Mouse (Mus musculus) urinary bladder, postnatal 36 days (tissue): Measurements from ENCODE around the gene Wfdc2.
"Not testable (repeated sequence)": the region's sequence is repeated elsewhere in the genome, so short reads cannot be mapped to it uniquely, and the experiment has no call there.

Source experiments
- DNase-seq, 2 experiments: peaks; one replicate each; pipeline ENCODE4 v3.0.0; 2022; ENCODE audit warnings: low spot score in 2 of 2, mixed read lengths in 1 of 2

The Wfdc2 gene

DNA sequence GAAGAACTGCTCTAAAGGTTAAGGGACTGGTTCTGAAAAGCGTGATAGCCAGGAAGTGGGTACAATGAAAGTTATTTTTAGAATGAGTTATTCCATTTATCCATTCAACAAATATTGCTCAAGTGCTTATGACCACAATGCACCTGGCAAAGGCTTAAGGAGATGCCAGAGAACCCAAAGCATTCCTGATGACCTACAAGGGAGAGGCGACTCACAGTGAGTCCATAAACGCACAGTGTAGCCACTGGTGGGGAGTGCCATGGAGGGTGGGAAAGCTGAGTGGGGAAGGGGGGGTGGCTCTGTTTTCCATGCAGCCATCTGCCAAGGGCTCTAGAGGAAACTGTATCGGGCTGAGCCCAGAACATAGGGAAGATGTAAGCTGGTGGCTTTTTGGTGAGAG is 12.9 kb upstream of the Wfdc2 start:
- no peak for DNase-seq

DNA sequence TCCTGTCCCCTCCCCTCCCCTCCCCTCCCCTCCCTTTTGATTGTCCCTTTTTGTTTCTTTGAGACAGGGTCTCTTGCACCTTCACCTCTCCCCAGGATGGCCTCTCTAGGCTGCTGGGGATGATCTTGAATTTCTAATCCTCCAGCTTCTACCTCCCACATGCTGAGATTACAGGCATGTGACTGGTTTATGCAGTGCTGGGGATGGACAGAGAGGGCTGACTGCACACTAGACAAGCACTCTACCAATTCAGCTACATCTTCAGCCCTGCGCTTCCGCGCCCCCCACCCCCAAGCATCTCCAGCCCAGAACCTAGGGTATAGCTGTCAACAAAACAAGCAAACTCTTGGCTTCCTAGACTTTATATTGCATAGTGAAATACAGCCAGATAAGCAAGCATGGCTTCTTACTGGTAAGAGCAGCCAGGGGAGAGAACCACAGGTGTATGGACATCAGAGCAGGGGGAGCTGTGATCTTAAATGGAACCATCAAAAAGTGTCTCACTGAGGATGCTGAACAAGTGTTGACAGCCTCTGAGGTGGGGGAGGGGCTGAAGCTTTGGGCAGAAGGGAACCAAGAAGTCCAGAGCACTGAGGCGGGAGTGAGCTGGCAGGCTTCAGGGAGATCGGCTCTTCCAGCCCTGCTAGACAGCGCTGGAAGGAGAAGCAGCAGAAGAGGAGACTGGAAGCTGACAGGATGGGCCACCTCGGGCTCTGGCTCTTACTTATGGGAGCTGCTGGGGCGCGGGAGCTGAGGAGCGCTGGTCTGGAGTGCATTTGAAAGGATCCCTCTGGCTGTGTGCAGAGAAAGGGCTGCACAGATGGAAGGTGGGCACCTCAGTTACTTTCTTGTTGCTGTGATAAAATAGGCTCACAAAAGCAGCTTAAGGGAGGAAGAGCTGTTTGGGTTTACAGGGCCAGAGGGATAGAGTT is 12.0 kb upstream of the Wfdc2 start:
- no peak for DNase-seq

DNA sequence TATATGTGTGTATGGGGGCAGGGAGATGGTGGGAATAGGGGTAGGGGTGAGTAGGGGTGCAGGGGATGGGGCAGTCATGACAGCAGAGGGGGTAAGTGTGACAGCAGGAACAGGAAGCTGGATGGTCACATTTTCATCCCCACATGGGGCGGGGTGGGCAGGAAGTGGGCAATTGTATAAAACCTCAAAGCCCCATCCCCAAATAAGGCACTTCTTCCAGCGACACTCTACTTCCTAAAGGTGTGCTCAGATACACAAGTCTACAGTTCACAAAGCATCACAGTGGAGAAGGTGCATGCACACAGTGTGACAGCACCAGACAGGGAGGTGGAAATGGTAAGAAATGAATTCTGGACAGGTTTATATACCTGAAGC is 11.3 kb upstream of the Wfdc2 start:
- DNase-seq, result no peak

DNA sequence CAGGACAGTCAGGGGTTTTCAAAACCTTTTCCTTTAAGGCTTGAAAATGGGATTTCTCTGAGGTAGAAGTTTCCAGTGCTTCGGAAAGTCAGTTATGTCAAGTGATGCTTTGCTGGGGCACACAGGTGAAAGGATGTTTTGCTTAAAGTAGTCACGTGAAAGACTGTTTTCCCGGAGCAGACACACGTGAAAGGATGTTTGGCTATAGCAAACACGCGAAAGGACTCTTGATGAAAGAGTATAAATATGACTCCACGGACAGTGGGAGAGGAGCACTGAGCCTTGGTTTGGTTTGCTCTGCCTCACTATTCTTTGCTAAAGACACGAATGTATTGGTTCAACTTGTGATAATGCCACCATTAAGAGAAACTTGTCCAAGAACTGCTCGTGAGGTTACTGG is 10.7 kb upstream of the Wfdc2 start:
- DNase-seq, result no peak

DNA sequence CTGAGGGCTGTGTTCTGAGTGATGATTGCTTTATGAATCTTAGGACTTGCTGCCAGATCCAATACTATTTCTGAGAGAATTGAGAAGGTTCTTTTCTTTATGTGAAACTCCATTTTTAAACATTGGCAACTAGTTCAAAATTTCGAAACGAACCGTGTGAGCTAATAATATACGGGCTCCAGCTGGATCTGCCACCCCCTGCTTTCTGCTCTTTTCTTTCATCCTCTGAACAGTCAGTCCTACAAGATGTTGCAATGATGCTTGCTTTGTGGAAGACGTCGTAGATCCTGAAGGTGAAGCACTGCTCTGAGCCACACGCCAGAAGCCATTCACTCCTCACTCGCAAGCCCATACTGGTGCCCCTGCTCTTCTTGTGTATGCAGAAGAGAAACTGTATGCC is 3.8 kb upstream of the Wfdc2 start:
- DNase-seq, result no peak

DNA sequence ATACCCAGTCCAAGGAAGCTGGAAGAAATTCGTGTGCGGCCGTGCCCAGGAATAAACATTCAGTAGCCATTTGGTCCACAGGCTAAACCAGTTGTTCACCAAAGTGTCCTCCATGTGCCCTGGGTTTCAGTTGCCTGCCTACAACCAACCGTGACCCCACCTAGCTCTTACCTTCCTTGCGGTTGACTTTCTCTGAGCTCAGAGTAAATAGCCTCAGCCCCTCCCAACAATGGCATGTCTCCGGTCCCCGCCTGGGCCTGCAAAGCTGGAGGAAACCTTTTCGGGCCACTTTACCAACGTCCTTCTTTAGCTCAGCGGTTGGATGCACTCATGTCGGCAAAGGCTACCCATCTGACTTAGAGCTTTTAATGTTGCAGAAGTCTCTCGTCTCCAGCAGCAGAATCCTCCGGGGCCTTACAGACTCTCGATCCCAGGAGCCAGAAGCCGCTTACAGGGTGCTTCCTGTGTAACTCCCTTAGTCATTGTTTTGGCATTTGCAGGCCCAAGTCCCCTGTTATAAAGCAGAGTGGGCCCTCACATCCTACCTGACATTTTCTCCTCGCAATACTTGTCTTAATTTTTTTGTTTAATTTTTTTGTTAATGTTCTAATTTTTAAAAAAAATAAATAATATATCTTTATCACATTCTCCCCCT is 3.1 kb upstream of the Wfdc2 start:
- peak; percentile 34 to 59 for DNase-seq

DNA sequence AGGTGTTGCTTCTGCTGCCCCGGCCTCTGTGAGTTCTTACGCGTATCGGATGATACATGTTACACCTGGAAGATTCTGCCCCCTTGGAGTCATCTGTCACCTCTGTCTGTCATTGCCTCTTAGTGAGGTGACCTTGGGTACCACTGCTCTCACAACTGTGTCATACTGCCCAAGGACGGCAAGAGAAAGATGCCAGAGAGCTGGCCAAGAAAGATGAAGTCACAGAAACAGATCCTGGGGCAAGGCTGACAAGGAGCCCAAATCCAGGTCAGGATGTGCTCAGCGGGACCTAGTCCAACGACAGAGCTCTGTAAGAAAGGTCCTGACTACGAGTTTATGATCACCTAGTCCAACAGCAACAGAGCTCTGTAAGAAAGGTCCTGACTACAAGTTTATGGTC is 2.1 kb upstream of the Wfdc2 start:
- DNase-seq, result no peak

DNA sequence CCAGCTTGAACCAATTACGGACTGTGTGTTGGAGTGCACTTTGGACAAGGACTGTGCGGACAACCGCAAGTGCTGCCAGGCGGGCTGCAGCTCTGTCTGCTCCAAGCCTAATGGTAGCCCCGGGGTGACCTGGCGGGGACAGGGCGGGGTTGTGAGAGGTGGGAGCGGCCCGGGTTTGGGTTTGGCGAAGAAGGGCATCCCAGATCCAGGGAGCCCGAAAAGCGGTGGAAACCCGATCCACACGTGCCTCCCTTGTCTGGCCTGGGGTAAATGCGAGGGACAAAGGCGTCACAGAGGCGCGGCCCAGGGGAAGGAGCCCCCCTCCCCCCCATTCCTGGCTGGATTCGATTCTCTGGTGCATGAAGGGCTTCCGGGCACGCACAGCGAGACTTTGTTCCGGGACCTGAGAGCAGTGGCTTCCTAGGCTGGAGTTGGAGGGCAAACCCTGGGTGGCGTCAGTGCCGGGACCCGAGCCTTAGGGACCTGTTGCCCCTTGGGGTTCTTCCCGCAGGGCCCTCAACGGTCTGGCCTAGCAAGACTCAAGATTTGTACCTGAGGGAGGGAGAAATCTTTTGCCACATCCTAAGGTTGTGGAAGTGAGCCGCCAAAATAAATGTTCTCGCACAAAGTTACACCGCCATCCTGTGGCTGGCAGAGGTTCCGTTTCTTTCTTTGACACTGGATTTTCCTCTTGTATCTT is 1.3 kb downstream of the Wfdc2 start:
- DNase-seq, result peak; percentile 39 to 52

DNA sequence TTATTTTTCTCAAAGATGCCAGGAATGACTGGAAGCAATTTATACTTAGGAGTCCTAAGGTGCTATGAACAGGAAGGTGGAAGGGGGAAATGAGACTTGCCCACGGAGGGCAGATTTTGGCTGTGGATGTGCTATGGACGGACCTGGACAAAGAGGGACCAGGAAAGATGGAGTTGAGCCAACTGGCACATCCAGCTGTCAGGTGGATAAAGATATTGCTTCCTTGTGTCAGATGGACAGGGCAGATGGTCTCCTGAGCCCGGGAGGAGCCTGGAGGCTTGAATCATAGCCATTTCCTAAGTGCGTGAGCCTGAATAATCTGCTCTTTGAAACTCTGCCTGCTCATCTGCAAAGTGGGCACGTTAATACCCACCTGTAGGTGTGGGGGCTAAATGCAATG is 2.1 kb downstream of the Wfdc2 start:
- no peak for DNase-seq

DNA sequence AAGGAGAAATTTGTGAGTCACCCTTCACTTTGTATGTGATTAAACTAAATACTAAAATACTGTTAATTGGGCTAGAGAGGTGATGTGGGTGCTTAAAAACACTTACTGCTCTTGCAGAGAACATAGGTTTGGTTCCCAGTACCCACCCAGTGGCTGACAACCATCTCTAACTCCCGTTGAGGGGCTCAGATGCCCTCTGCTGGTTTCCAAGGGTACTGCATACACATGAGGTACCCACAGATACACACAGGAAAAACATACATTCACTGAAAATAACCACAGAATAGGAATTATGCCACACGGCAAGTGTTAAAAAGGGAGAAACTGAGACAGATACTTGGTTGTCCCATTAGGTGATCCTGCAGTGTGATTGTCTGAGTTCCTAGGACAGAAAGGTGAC is 4.8 kb downstream of the Wfdc2 start:
- no peak for DNase-seq

DNA sequence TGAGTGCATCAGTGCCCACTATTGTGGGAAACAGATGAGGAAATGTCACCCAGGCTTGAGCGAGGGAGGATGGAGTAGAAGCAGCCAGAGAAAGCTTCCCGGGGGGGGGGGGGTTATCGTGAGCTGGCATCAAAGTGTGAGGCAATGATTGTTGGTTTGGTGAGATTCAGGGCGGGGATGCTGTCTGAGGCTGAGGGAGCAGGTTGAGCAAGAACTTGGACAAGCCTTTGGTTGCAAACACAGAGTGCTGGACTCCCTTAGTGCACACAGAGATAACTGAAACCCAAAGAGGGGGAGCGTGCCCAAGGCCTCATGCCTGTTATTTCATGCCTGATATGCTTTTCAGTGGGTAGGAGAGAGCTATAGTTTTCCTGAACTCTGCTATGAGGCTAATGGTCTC is 5.2 kb downstream of the Wfdc2 start:
- peak; percentile 38 to 63 for DNase-seq

DNA sequence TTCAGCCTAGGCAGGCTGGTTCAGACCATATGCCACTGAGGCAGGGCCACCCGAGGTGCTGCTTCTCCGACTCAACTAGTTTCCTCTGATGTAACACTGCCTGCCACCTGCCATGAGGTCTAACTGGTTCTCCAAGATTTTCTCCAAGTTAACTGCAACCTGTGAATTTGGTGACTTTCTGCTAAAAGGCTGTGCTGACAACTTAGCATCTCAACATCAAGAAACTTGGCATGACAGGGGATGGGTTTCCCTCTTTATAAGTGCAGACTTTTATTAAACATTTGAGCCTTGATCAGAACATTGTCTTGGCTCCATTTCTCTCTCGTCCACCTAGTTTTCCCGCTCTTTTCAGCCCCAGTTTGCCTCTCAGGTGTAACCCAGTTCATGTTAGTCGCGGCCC is 11.1 kb downstream of the Wfdc2 start, which contains the start of gene Spint3:
Gene Spint3 (minus strand): TSS at position 101 of the 400 bp plus-strand sequence.
- not testable (repeated sequence) for DNase-seq

DNA sequence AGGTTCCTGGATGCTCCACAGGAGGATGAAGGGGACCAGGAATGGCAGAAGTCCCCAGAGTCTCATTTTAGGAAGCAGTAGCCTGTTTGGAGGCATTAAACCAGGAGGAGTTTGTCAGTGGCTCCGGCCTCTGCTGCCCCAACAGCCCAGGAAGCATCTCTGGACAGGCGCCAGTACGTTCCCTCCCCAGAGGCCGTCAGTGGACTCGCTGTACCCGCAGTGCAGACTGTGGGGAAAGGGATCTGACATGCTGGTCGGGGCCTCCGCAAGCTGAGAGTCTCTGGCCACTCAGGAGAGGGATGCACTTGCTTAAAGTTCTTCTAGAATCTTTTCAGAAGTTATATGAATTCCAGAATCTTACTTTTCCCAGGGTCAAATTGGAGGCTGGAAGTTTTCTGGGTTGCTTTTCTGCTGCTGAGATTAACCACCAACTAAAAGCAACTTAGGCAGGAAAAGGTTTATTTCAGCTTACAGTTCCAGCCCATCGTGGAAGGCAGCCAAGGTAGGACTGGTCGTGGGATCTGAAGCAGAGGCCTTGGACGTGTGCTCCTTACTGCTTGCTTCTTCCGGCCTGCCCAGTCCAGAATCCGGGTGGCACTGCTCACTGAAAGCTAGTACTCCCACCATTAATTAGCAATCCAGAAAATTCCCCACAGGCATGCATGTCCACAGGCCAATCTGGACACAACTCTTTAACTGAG is 23.0 kb downstream of the Wfdc2 start, which contains the start of gene Wfdc6a:
Gene Wfdc6a (minus strand): TSS at position 423 of the 701 bp plus-strand sequence.
- peak in 1 of 2 experiments; percentile 19 for DNase-seq

DNA sequence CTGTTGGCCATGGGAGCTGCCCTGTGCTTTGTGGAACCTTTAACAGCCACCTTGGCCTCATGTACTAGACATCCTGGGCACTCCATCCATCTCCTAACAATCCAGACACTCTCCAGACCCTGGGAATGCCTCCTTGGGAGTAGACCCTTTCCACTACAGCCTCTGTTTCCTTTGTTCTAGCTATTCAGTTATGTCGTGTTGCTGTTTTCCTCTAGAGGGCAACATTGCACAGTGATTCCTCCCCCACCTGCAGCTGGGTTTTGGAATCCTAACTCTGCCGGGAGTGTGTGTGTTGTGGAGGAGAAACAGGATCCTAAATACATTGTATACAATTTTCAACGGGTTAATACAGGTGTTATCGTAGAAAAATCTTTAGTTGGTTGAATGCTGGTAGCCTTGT is 29.8 kb downstream of the Wfdc2 start:
- DNase-seq, result no peak

DNA sequence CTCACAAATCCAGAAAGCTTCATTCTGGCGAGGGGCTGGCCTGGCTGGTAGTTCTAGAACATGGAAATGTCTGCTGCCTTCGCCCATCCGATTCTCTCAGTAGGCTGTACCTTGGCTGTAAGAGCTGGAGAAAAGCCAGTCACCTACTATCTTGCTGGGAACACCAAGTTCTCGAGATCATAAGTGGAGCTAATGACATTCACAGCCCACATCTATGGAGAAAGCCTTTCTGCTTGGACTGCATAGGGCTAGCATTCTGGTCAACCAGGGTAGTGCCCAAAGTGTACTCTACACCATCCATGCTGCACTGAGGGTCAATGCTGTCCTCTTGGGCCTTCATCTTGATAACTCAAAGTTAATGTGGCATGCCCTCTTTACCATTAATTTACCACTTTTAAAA is 31.3 kb downstream of the Wfdc2 start, which contains the start of gene Eppin:
Gene Eppin (minus strand): TSS at position 101 of the 400 bp plus-strand sequence.
- DNase-seq, result no peak

DNA sequence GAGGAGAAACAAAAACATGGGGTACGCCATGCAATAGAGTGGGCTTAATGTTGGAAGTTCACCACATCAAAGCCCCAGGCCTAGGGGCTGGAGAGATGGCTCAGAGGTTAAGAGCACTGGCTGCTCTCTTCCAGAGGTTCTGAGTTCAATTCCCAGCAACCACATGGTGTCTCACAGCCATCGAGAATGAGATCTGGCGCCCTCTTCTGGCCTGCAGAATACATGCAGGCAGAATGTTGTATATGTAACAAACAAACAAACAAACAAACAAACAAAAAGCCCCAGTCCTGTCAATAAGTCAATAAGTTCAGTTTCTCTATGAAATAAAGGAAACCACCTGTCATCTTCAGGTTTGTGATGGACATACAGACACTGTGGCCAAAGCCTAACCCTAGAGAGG is 38.0 kb downstream of the Wfdc2 start:
- no peak for DNase-seq

DNA sequence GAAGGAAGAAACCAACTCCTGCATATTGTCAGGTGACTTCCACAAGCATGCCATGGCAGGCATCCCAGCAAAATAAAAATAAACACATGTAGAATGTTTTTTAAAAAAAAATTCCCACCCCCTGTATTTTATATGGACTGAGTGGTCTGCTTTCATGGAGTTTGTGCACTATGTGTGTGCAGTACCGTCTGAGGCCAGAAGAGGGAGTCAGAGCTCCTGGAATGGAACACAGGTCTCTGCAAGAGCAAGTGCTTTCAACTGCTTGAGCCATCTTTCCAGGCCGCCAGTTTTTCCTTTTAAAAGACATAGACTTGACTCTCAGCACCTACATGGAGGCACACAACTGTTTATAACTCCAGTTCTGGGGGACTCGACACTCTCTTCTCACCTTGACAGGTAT is 41.3 kb downstream of the Wfdc2 start:
- no peak for DNase-seq

DNA sequence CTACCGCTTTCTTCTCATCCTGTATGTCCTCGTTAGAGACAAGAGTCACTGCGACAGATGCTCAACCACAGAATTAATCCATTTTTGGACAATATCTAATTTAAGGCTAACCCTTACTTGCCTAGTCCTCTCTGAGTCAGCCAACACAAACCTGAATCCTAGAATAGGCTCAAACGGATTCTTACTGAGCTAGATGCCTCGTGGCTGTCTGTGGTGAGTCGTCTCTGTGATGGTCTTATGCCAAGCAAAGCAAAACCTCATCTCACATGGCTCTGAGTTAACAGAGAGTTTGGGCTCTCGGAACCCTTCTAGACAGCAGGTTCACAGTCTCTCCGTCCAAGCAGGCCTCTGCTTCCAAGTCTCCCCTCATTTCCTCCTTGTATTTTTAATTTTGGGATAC is 42.2 kb downstream of the Wfdc2 start:
- no peak for DNase-seq

DNA sequence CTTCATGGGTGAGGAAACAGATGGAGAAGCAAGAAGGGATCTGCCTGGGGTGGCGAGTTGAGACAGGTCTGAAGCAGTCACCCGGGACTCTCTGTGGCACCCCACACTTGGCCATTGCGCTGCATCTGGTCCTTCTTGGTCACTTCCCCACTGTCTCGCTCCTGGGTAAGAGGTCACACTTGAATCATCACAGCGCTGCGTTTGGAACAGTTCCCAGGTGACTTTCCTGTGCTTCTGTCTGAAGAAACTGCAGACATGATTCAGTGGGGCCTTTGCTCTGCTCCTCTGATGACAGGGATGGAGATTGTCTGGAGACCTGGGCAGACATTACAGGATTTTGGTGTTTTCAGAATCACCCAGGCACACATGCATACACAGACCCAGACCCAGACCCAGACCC is 46.6 kb downstream of the Wfdc2 start:
- DNase-seq, result no peak

DNA sequence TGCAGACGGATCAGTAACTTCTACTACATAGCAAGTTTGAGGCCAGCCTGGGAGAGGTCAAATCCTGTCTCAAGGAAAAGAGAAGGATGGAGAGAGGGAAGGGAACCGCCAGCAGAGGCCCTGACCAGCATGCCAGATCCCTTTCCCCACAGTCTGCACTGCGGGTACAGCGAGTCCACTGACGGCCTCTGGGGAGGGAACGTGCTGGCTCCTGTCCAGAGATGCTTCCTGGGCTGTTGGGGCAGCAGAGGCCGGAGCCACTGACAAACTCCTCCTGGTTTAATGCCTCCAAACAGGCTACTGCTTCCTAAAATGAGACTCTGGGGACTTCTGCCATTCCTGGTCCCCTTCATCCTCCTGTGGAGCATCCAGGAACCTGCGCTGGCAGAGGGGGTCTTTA is 51.3 kb downstream of the Wfdc2 start, which contains the start of the genes Wfdc6b and Wfdc8:
Gene Wfdc6b (plus strand): TSS at position 52 of the 400 bp plus-strand sequence.
Gene Wfdc8 (minus strand): TSS at position 156 of the 400 bp plus-strand sequence.
- peak in 1 of 2 experiments; percentile 43 for DNase-seq

DNA sequence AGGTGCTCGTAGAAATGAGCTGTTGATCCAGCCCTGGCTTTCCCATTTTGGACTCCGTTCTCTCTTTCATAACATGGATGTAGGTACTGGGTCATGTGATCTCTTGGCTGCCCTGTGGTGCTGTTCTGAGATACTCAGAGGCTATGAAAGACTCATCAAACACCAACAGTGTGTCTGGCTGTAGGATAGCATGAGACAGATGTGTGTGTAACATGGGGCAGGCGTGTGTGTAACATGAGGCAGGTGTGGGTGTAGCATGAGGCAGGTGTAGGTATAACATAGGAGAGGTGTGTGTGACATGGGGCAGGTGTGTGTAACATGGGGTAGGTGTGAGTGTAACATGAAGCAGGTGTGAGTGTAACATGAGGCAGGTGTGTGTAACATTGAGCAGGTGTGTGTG is 53.2 kb downstream of the Wfdc2 start:
- no peak for DNase-seq
